ENCODE assay signal across 9 mouse cellular contexts in the genomic region with DNA sequence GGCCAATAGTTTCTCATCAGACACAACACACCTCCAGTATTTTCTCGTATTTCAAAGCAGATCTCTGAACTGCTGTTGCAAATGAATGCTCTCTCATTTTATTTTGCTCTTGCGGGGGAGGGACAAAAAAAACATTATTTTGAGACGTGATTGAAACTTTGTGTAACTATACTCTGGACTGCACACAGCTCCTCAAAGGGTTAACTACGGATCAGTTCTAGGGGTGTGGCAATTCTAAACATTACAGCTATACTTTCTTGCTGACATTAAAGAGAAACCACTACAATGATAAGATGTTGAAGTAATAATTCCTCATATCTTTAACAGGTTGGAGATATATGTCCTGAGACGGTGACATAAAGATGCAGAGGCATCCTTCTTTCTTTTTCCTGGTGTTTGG.
DNase-seq lines count a peak whose midpoint lies in the region; ATAC-seq lines count a peak whose summit lies in the region.
"Had no signal": no experiment of that assay in that cellular context is flagged by ENCODE, and none has a peak within 500 bp of the region (broad histone marks: within the 10 kb centered on the region; RNA-seq: fewer than 3 reads in every experiment).

No protein-coding gene starts in this region.

- no peak for ATAC-seq in heart, embryonic 11.5 days (replicated peaks; ENCODE audit: insufficient number of reproducible peaks, low FRiP score, low TSS enrichment)
- ATAC-seq in neural tube, embryonic 11.5 days (ENCODE audit: insufficient read depth, low FRiP score, low TSS enrichment), result 0 out of 2 replicates have a peak, but pooled peaks have one; percentile 4
- no peak; the same call in 1 of the 2 replicates for ATAC-seq in liver, embryonic 13.5 days (ENCODE audit: low read depth)

- H3K4me3 ChIP-seq in heart, embryonic 11.5 days (ENCODE audit: low read depth, low read length), result no peak overlapping the region
- no peak overlapping the region for H3K4me3 ChIP-seq in neural tube, embryonic 11.5 days (ENCODE audit: low read depth, low read length)
- no peak overlapping the region for H3K4me3 ChIP-seq in liver, embryonic 13.5 days (replicated peaks)

- H3K27me3 ChIP-seq in heart, embryonic 11.5 days (ENCODE audit: control insufficient read depth, insufficient read depth, low read length), result no peaks in the 10 kb centered on the region
- H3K27me3 ChIP-seq in neural tube, embryonic 11.5 days (ENCODE audit: control insufficient read depth, insufficient read depth, low read length), result no peaks in the 10 kb centered on the region
- no peaks in the 10 kb centered on the region for H3K27me3 ChIP-seq in liver, embryonic 13.5 days
- H3K27me3 ChIP-seq: stomach, embryonic 15.5 days had no signal

- H3K4me1 ChIP-seq in heart, embryonic 11.5 days (ENCODE audit: control insufficient read depth, insufficient read depth, low read length), result no peaks in the 10 kb centered on the region
- no peaks in the 10 kb centered on the region for H3K4me1 ChIP-seq in neural tube, embryonic 11.5 days (ENCODE audit: control insufficient read depth, insufficient read depth, low read length)
- H3K4me1 ChIP-seq in liver, embryonic 13.5 days (replicated peaks), result peaks cover 24% of the 10 kb centered on the region

- no peaks in the 10 kb centered on the region for H3K36me3 ChIP-seq in heart, embryonic 11.5 days (ENCODE audit: control insufficient read depth, insufficient read depth, low read length)
- no peaks in the 10 kb centered on the region for H3K36me3 ChIP-seq in neural tube, embryonic 11.5 days (ENCODE audit: control insufficient read depth, insufficient read depth, low read length)
- no peaks in the 10 kb centered on the region for H3K36me3 ChIP-seq in liver, embryonic 13.5 days
- H3K36me3 ChIP-seq: stomach, embryonic 15.5 days had no signal

- H3K4me2 ChIP-seq in heart, embryonic 11.5 days, result peak overlapping the region; percentile 75; the same call in 1 of the 2 replicates
- no peak overlapping the region for H3K4me2 ChIP-seq in neural tube, embryonic 11.5 days (ENCODE audit: low read depth)
- H3K4me2 ChIP-seq in liver, embryonic 13.5 days, result peak overlapping the region; percentile 68

- 66% methylated on average over 5 of the region's 5 CpGs for WGBS in heart, embryonic 11.5 days (ENCODE audit: insufficient replicate concordance)
- WGBS in neural tube, embryonic 11.5 days, result 77% methylated on average over 5 of the region's 5 CpGs
- WGBS in liver, embryonic 13.5 days (ENCODE audit: insufficient replicate concordance), result 47% methylated on average over 5 of the region's 5 CpGs

- H3K27ac ChIP-seq in heart, embryonic 11.5 days (ENCODE audit: low read depth, low read length), result no peak overlapping the region
- no peak overlapping the region for H3K27ac ChIP-seq in neural tube, embryonic 11.5 days (ENCODE audit: low read depth, low read length)
- H3K27ac ChIP-seq in liver, embryonic 13.5 days, result no peak overlapping the region

- no peak overlapping the region for H3K9ac ChIP-seq in heart, embryonic 11.5 days (ENCODE audit: low read depth, low read length)
- H3K9ac ChIP-seq in neural tube, embryonic 11.5 days (ENCODE audit: low read length), result no peak overlapping the region
- no peak overlapping the region for H3K9ac ChIP-seq in liver, embryonic 13.5 days
- H3K9ac ChIP-seq: stomach, embryonic 15.5 days had no signal

- intact Hi-C loops in heart, postnatal 36 days (cut with DNase I), result no loop called here

- DNase-seq in heart, postnatal 36 days, result no peak
- no peak for DNase-seq in neural tube, embryonic 11.5 days (ENCODE audit: low spot score)
- no peak for DNase-seq in neural tube, embryonic 10.5 days (ENCODE audit: extremely low spot score, low spot score)
- no peak for DNase-seq in liver, embryonic 13.5 days
- DNase-seq in frontal cortex, postnatal 14 days (ENCODE audit: low spot score in 2 of 2), result no peak
- no peak for DNase-seq in left cerebral cortex, adult 11 months (ENCODE audit: low spot score)
- no peak for DNase-seq in yolk sac, embryonic 10.5 days (ENCODE audit: low spot score)

- no peaks in the 10 kb centered on the region for H3K9me3 ChIP-seq in heart, embryonic 11.5 days (replicated peaks; ENCODE audit: control insufficient read depth, low read length)
- no peaks in the 10 kb centered on the region for H3K9me3 ChIP-seq in neural tube, embryonic 11.5 days (ENCODE audit: control insufficient read depth, low read length)
- no peaks in the 10 kb centered on the region for H3K9me3 ChIP-seq in liver, embryonic 13.5 days (replicated peaks)
- H3K9me3 ChIP-seq: stomach, embryonic 15.5 days had no signal
